Mouse (Mus musculus) cerebellum, adult 9-10 months (tissue): Measurements from ENCODE around the gene Homer2.

Source experiments
- DNase-seq: peaks from one replicate; pipeline ENCODE4 v3.0.0; 2022

Homer2 gene

DNA sequence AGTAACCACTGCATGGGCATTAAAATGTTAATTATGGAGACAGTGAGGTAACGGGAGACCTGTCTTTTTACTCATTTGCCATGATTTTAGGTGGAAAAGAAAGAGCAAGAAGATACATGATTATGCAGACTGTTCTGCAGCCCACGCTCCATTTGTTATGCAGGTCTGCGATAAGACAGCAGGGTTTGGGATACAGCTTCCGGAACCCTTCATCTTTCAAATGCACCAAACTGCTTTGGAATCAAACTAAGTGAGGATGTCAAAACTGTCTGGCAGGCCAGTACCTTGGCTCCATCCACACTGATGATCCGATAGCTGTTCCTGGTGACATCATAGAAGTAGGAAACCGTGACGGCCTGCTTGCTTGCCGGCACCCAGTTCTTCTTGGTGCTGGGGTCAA, 58.1 kb downstream of the Homer2 start:
- no peak for DNase-seq

DNA sequence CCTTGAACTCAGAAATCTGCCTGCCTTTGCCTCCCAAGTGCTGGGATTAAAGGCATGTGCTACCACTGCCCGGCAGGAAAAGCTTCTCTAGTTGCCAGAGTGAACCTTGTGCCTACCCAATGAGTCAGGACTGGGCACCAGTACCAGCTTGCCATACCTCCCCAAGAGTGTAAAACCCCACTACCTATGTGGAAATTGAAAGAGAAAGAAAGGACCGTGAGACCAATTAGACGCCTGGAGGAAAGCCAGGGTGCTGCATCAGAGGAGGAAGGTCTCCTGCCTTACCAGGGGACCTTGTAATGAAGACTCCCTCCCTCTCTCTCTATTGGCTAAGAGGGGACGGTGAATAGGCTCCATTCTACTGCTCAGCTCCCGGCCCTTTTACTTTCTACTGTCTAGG, 59.4 kb downstream of the Homer2 start:
- DNase-seq = no peak

DNA sequence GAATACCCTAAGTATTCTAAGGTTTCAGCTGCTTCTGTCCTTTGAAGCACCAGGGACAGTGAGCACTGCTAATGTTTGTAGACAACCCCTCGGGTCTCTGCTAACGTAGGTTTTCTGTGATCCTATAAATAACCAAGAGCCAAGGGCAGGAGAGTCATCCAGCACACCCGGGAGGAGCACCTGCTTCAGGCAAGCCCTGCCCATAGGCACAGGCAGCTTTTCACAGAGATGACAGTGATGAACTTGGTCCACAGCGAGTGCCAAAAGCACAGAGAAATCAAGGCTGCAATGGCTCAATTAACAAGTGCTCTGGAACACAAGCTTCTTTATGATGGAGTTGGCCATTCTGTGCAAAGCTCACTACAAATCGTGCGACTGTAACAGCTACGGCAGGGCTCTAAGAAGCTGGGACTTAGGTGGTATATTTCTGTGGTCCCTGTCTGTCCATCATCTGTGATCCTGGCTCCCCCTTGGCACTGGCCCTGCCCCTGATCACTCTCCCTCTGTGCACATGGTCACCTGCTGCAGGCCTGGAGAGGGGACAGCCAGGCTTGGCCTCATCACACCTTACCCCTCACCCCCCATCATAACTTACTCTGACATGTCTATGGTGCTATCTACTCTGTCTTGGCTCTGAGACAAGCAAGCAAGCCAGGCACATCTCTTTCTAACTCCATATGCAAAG, 62.6 kb downstream of the Homer2 start:
- peak; percentile 74 for DNase-seq

DNA sequence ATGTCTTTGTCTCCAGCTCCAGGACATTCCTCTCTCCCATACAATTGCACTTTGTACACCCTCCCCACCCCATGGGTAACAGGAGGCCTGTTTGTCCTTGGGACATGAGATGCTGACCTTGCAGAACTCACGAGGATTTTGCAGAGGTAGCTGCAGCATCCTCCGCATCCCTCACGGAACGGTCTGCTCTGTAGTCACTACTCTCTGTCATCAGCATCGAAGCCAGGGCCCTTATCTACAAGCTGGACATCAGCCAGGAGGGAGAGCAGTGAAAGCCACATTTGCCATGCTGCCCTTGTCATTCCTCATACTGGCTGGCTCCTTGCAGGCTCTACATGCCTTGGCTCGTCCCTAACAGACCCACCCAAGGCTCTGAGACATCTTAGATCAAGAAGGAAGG, 66.2 kb downstream of the Homer2 start:
- no peak for DNase-seq

DNA sequence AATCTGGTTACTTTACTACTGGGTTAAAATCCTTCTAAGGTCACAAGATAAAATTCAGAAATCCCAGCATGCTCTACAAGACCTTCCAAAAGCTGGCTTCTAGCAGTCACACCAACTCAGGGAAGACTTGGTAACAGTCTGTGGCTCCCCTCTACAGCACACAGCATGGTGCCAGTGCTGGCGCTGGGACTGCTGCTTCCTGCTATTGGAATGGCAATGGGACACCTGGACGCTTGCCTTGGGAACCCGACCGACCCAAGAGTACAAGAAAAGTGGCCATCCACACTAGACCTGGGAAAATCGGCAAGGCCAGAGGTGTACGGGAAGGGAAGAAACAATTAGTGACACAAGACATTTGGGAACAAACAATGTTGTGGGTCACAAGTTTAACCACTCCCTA, 74.7 kb downstream of the Homer2 start:
- no peak for DNase-seq

DNA sequence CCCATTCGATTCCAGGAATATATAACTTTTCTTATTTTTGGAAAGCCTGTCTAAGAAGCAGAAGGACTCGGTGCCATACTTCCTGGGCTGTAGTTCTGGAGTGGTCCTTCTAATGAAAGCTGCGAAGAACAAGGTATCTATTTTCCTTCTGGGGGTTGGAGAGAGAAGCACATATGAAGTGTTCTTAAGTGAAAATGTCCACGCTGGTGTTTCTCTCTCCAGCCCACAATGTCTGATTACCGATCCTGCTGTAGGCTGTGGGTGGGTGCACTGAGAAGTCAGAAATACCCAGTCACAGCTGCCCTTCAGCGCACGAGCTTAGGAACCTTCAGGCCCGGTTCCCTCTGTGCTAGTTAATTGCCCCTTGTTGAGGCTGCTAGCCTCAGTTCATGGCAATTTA, 76.1 kb downstream of the Homer2 start:
- DNase-seq = no peak

DNA sequence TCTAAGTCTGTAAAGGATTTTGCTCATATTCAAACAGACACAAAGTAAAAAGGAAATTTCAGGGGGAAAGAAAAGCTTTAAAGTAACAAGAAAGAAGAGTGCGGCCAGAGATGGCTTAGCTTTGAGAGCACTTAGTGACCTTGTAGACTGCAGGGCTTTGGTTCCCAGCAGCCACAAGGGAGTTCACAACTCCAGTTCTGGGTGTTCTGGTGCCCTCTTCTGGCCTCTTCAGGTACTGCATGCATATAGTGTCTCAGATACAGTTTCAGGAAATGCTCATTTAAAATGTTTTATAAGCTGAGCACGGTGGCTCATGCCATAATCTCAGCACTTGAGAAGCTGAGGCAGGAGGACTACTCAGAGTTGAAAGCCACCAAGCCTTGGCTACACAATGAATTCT, 80.9 kb downstream of the Homer2 start:
- no peak for DNase-seq

DNA sequence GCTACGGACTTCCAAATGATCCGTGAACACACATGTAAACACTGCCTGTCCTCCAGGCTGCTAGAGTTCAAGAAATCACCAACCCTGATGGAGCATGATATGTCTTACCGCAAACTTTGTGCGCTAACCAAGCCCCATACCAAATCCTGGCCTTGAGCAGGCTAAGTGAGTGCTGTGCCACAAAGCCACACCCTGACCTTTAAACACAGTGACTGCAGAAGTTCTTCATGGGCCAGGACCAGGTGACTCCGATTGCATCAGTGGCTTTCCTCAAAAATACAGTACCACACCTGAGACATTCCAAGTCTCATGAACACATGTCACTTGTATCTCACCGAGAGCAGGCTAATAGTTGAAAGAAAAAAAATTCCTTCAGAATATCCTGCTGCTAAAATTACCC, 83.6 kb downstream of the Homer2 start:
- DNase-seq = no peak

DNA sequence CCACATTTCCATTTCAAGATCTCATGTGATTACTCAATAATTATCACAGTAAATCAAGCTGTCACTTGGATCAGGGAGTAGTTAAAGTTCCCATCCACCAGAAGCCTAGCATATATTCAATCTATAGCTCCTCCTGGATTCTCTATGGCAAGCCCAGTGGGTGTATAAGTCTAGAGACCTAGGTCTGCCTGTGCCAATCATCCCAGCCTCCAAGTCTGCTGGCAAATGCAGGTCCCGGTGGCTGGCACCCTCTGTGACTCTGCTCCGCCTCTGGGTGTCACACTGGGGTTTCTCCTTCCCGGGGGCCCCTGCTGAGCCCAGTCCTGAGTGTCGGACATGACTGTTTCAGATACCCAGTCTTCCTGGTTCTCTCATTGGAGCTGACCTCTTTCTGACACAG, 84.5 kb downstream of the Homer2 start:
- DNase-seq = no peak

DNA sequence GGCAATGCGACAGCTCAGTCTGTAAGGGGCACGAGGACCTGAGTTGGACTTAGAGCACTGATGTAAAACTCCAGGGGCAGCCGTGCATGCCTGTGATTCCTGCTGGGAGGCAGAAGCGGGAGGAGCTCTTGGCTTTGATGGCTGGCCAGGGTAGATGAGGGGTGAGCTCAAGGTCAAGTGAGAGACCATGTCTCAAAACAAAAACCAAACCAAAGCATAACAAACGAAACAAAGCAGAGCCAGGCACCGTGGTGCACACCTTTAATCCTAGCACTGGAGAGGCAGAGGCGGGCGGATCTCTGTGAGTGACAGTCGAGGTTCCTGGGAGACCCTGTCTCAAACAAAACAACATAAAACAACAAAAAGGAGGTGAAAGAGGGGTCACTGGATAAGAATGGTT, 92.3 kb downstream of the Homer2 start:
- no peak for DNase-seq

DNA sequence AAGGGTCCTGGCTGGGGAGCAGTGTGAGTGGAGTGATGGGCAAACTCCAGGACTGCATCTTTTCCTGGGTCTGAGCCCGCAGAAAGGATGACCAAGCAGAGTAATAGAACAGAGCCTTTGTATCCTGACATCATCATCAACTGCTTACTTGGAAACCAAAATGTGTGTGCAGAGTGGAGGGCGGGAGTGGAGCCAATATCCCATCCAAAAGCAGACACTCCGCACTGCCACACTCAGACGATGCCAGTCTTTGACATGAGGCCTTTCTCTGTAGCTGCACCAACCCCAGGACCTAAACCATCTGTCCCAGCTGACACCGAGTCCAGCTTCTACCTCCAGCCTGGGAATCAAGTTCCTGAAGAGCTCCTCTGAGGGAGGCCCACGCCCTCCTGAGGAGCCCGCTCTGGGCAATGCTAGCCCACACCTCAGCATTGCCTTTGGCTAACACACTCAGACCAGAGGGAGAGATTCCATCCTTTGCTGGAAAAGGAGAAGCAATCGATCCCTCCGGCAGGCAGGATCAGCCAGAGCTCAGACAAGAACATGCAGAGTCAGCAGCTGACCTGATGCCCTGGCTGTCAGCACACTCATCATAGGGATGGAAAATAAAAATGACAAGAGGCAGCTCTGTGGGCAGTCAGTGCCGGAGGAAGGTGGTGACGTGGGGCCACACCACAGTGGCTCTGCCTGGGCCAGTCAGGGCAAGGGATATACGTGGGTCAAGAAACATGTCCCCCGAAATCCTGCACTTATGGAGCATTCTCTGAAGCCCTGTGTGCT, 94.3 kb downstream of the Homer2 start:
- no peak for DNase-seq

DNA sequence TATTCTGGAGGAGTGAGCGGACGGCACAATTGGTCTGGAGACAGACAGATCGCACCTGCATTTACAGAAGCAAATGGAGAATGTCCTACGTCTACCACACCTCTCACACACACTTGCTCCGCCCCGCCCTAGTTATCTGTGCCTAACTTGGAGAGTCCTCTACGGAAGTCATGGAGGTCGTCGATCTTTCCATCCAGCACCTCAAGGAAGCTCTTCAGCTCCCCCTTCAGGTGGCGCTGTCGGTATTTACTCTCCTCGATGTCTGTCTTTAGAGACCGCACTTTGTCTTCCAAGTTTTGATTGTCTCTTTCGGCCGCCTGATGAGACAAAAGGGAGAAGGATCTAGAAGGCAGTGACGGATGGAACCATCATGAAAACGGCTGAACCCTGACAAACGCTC, 97.2 kb downstream of the Homer2 start:
- DNase-seq = no peak

DNA sequence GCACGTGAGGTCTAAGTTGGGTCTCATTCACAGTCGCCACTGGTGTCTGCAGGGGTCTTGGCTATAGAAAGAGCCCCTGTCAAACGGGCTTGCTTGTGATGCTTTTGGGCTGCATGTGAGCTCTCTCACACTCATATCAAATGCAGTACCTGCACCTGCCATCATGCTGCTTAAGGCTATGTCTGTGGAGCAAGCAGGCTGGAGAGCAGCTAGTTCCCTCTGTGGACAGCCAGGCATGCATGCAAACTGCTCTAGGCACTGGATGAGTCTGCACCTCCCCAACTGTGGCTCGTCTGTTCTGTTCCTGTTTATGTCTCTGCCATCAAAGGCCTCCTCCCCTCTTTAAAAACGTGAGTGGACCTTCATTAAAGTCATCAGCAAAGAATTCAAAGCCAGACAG, 100.9 kb downstream of the Homer2 start:
- DNase-seq = no peak

DNA sequence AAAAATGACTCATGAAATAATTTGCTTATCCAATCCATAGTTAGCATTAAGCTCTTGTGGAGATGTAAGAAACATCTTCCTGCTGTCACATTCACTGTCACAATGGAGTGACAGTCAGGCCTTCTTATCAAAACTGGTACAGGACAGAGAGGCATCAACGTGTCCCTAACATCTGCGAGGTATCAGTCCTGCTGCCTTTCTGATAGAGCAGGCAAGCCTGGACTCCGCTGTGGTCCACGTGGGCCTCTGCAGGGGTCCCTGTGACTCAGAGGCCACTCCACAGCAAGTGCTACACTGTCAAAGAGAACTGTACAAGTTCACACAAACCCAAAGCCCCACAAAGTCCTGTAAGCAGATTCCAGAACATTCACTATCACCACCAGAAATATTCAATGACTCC, 101.8 kb downstream of the Homer2 start:
- DNase-seq = no peak

DNA sequence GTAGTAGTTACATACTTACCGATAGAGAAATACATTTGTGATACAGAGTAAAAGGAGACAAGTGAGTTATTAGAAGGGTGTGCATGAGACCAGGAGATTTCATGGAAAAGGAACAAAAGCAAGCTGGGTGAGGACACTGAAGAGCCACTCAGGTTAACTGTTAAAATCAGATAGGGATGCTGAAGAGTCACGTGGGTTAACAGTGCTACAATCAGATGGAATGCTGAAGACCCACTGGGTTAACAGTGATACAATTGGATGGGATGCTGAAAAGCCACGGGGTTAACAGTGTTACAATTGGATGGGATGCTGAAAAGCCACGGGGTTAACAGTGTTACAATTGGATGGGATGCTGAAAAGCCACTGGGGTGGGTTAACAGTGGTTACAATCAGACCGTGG, 102.3 kb downstream of the Homer2 start:
- no peak for DNase-seq

DNA sequence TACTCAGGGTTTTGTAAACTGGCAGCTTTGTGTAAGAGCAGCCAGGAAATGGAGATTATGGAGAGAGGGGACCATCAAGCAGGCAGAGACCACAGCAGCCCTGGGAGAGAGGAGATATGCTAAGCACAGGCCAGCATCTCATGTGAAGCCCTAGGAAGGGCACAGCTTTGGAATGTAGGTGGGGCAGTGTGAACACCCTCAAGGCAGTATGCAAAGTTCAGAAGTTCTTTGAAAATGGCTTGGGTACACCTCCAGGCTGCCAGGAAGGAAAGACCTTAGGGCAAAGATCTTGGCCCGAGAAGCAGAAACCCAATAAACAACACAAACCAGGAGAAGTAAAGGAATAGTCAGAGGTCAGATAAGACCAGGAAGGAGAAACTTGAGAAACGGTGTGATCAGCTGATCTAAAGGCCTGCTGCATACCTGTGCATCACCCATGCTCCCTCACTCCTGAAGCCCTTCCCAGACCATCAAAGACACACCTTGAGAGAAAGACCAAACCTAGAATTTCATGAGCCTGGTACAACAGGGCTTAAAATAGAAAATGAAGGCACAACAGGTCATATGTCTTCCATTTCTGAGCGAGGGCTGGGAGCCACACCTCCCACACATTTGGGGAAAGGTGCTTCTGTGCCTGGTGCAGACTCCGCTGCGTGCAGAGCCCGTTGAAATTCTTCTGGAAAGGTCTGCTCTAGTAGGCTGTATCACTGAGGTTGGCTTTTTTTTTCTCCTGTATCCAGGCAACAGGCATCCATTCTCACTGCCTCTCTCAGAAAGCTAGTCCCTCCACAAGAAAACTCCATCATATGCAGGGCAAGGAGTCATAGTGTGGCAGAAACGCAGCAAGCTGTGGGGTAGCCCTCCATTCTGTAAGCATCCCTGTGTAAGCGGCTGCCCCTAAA, 107.7 kb downstream of the Homer2 start:
- DNase-seq = no peak

DNA sequence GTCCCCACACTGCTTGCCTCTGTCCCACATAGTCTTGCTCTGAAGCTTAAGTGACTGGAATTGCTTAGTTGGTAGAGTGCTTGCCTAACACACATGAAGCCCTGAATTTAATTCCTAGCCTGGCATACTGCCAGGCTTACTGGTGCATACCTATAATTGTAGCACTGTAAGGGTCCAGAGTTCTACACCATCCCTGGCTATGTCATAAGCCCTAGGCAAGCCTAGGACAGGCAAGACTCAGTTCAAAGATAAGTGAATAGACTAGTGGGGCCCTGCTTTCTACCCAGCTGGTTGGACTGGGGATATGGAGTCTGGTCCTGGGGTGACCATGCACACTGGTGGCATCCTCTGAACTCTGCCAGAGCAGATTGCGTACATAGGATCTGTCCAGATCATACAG, 109.7 kb downstream of the Homer2 start:
- no peak for DNase-seq

DNA sequence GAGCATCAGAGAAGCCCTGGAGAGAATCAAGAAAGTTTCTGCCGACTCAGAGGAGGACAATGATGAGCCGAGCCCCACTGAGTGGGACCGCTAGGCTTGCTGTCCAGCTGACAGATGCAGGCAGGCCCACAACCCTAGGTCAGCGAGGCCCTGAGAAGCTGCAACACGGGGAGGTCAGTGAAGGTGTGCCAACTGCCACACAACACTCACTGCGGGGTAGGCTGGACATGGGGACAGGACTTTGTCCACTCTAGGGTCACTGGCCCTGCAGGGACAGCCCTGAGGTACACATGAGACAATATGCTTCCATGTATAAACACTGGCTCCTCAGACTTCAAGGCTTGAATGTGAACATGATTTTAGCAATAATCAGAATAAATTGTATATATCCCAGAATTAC, 111.2 kb downstream of the Homer2 start:
- no peak for DNase-seq

DNA sequence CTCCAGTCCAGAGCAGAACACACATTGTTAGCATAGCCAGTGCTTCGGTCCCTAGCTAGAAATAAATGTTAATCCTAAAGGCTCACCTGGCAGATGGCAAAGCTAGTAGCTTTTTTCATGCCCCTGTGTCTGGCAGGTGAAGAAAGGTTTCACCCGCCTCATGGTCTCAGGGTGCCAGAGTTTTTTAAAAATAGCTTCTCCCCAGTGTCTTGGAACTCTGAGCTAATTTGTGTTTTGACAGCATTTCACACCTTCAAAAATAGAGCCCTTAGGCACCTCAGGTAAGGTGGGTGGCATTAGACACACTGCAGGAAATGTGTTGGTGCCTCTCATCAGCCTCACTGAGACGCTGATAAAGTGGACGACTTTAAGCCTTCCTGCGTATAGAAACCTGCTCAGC, 112.3 kb downstream of the Homer2 start:
- no peak for DNase-seq

DNA sequence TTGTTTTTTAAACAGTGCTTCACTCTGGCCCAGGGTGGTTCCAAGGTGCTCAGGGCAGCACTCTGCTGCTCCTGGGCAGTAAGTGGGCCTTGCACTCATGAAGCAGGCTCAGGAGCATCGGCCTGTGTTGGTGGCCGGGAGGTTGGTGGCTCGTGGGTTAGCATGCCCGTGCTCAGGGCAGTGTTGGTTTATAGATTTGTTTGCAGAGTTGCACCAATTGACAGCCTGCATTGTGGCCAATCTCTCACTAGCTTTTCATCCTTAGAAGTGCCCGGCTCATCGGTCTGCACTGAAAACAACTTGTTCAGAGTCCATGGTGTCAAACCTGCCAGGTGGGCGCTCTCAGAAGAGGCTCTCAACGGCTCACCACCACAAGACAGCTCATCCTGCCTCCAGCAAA, 113.9 kb downstream of the Homer2 start:
- no peak for DNase-seq

DNA sequence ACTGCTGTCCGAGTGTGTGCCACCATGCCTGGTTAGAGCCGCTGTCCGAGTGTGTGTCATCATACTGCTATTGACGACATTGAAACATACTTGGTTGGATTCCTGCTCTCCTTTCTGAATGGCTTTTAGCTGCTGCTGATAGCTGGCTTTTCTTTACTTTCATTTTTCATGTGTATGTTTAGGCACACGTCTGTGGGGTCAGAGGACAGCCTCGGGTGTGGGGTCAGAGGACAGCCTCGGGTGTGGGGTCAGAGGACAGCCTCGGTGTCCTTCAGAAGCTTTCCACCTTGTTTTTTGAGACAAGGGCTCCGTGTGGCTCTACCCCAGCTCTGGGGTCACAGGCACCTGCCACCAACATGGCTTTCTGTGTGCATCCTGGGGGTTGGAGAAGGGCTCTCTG, 114.6 kb downstream of the Homer2 start:
- no peak for DNase-seq

DNA sequence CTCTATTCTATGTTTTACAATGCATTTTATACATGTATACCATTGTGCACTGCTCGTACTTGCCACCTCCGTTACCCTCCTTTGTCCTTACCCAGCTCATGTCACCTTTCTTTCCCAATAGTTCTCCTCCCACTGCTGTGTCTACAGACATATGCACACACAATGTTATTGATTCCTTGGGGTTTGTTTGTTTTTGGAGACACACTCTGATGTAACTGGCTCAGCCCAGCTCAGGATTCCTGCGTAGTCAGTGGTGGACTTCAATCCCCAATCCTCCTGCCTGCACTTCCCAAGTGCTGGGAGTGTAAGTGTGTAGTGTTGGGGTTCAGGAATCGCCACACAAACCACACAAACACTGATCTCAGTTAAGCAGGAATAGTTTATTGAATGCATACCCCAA, 120.1 kb downstream of the Homer2 start:
- no peak for DNase-seq

DNA sequence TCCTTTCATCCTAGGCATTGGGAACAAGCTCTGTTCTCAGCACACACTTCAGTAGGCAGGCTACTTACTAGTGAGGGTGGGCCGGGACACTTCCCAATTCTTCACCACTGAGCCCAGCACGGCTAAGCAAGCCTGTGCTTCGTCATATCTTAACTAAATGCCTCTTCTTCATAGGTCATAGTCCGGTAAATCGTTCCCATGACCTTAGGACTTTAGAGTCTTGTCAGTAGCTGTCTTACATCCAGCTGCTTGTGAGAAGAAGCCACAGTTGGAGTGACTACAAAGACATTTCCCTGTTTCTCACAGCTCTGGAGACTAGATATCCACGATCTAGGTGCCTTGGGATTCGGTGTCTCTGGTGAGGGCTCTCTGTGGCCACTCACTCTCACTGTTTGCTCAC, 122.0 kb downstream of the Homer2 start:
- no peak for DNase-seq

DNA sequence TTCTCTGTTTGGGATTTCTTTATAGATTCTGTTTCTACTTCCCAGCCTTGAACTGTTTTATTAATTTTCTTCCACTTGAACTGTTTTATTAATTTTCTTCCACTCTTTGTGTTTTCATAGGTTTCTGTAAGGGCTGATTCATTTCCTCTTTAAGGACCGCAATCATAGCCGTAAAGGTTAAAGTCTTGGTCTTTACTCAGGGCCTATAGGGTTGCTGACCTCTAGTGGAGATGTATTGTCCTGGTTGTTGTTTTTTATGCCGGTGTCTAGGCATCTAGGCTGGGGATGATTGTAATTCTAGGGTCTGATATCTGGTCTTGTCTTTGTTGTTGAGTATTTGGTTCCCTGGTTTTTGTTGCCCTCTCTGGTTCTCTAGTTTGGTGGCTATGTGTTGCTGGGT, 123.8 kb downstream of the Homer2 start:
- no peak for DNase-seq
